Mouse (Mus musculus): ENCODE results near the gene Gm21411. TPM values are rescaled to one million over a fixed set of nuclear protein-coding genes. Genes with fewer than 3 reads are reported as not detected.
"Not testable (repeated sequence)": the region's sequence is repeated elsewhere in the genome, so short reads cannot be mapped to it uniquely, and the experiment has no call there.

Gene Gm21411
- total RNA-seq (2021) = not detected
- long read RNA-seq, experiment 1 = 0 reads
- long read RNA-seq, experiment 2 = 0 reads

DNA sequence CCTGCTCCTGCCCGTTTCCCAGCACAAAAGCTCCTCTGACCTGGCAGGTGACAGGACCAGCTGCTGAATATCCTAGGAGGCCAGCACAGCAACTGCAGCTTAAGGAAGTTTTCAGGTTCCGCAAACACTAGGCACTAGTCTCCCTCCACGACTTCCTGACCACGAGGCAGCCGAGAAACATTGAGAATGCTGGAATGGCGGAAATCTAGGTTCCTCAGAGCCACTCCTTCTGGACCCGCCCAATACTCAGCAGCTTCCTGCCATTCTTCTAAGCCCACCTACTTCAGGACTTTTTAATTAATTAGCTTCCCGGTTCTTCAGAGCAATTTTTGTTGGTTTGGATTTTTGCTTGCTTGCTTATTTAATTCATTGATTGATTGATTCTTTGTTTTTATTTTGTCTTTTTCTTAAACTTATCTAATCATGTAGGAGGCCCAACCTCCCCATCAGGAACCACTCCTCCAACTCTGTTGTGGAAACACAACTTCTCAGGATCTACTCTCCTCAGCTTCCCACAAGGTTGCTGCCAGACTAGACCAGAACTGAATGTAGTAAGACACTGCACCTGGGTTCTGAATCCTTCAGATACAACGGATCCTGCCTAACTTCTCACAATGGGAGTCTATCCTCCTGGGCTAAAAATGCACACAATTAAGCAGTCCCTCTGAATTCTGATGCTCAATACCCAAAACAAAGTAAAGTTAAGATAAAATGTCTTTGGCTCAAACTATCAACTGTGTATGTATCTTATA, at the start of gene Gm21411:
TSS of gene Gm21411 (minus strand) at position 205 of the 752 bp plus-strand sequence.
- intact Hi-C loops (cut with DNase I); DNase-seq: not testable (repeated sequence)

GRCm38 (mm10) chr4:146941691-146942090, 32.3 kb upstream of the Gm21411 start:
- intact Hi-C loops (cut with DNase I); DNase-seq: not testable (repeated sequence)

DNA sequence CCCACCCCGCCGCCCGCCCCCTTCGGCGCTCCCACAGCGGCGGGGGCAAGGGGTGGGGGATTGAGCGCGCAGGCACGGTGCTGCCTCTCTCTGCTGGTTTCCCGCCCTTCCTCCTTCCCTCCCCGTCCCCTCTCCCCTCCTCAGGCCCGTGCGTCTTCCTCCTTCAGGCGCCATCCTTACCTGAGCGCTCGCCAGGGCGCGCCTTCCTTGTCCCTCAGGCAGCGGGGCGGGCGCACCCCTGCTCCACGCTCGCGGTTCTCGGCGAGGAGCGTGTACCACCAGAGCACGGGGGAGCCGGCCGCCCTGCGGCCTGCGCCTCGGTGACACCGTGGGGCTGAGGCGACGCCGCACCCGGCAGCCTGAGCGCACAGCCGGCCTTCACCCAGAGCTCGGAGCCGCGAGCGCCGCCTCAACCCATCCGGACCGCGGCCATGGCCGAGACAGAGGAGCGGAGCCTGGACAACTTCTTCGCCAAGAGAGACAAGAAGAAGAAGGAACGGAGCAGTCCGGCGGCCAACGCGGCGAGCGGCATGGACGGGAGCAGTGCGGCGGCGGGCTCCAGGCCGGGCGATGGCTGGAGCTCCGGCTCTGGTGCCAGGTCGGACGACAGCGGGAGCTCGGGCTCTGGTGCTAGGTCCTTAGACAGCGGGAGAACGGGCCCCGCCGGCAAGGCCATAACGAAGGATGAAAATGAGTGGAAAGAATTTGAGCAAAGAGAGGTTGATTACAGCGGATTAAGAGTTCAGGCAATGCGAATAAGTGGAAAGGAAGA, 23.1 kb upstream of the Gm21411 start:
- no peak for DNase-seq
- intact Hi-C loops (cut with DNase I) = no loop called here

DNA sequence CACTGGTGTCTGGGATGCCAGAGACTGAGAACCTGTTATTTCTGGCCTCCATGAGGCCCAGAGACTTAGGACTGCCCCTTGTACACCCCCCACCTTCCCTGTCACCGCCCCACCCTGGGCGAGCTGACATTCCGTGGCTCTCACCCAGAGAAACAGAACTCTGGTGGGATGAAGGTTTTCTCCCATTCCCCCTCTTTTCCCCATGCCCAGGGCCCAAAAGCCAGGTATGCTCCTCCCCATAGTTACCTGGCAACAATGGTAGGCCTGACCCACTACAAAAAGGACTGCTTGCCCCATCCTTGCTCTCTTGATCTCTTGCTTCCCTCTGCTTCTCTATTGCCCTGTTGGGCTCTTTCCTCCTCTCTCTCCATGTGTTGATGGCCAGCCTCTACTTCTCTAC, 5.8 kb upstream of the Gm21411 start:
- DNase-seq = no peak
- intact Hi-C loops (cut with DNase I) = no loop called here

GRCm38 (mm10) chr4:146908131-146908530, 1.3 kb downstream of the Gm21411 start:
- DNase-seq; intact Hi-C loops (cut with DNase I): not testable (repeated sequence)

DNA sequence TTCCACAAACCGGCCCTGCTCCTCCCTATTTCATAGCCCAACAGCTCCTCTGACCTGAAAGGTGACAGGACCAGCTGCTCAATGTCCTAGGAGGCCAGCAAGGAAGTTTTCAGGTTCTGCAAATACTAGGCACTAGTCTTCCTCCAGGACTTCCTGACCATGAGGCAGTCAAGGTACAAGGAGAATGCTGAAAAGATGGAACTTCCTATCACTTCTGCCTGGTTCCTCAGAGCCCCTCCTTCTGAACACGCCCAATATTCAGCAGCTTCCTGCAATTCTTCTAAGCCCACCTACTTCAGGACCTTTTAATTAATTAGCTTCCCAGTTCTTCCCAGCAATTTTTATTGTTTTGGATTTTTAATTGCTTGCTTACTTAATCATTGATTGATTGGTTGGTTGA, 4.6 kb downstream of the Gm21411 start:
- DNase-seq; intact Hi-C loops (cut with DNase I): not testable (repeated sequence)

- intact Hi-C loops (cut with DNase I); DNase-seq: not testable (repeated sequence)
Observed at GRCm38 (mm10) chr4:146903126-146903525, 6.3 kb downstream of the Gm21411 start.

Other genes with a start within 250 kb of the Gm21411 start
- gene Zfp989, start 62.4 kb upstream of the Gm21411 start, total RNA-seq (2021) = not detected
- gene Rex2, start 112.3 kb upstream of the Gm21411 start, total RNA-seq (2021) = under 1 TPM; 0.10 to 0.15 TPM
- 1 to 10 TPM; 1.4 to 1.7 TPM for gene Zfp991, start 222.4 kb upstream of the Gm21411 start, total RNA-seq (2021)

Data from gastrocnemius, postnatal 36 days (tissue).